Mouse (Mus musculus): Measurements from ENCODE around the gene Tex50.
A peak's percentile ranks its signal among the peaks of the same experiment; 100 is the strongest.
"Not testable (repeated sequence)": the region's sequence is repeated elsewhere in the genome, so short reads cannot be mapped to it uniquely, and the experiment has no call there.

Tex50 gene

GRCm38 (mm10) chr1:161159214-161159613 lies at the start of gene Tex50:
Gene Tex50 (minus strand): TSS chr1:161159314.
- DNase-seq (ENCODE audit: low read depth, low spot score), result no peak

DNA sequence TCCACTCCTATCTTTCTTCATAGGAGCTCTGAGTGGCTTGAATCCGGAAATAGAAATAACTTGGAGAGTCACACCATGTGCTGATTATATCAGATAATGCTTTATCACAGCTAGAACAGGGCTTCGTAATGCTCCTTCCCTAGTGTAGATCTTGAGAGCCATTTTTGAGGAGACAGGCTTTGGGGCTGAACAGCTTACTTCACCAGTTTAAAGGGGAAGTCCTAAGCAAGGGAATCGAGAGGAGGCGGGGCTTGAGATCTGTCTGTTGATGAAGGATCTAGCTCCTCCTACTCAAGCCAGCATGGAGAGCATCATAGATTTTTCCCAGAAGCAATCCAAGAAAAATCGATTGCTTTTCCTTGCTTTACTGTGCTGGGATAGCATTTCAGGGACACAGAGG lies 40.7 kb upstream of the Tex50 start:
- DNase-seq (ENCODE audit: low read depth, low spot score), result no peak

DNA sequence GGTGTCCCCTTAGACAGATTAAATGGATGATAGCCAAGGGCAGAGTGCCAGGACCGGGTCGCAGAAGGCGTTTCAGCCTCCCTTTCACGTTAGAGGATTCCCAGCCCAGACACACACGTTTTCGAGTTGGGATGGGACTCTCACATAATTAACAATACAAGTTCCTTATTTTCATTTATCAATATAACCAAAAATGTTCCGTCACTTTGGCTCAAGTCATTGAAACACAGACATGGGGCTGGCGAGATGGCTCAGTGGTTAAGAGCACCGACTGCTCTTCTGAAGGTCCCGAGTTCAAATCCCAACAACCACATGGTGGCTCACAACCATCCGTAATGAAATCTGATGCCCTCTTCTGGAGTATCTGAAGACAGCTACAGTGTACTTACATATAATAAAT lies 37.2 kb upstream of the Tex50 start:
- DNase-seq (ENCODE audit: low read depth, low spot score), result not testable (repeated sequence)

GRCm38 (mm10) chr1:161195541-161196351 lies 36.6 kb upstream of the Tex50 start:
- peak; percentile 49 for DNase-seq (ENCODE audit: low read depth, low spot score)

- DNase-seq (ENCODE audit: low read depth, low spot score), result no peak
Measured at GRCm38 (mm10) chr1:161190253-161190910, 31.3 kb upstream of the Tex50 start.

GRCm38 (mm10) chr1:161185431-161185830 lies 26.3 kb upstream of the Tex50 start:
- no peak for DNase-seq (ENCODE audit: low read depth, low spot score)

DNA sequence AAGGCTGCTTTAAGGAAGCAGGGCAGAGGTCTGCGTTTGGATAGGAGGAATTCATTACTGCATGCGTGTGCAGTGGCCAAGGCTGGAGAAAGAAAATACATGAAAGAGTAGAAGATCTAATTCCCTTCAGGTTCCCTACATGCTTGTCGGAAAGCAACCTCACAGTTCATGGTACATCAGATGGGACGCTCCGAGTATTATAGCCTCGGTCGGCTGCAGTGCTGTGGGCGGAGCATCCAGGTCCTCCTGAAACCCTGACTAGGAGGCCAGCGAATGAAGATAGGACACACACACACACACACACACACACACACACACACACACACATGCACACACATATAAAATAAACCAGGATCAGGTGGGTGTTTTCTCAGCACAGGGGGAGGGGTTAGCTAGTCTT lies 24.6 kb upstream of the Tex50 start:
- DNase-seq (ENCODE audit: low read depth, low spot score), result no peak

GRCm38 (mm10) chr1:161182386-161182785 lies 23.3 kb upstream of the Tex50 start:
- no peak for DNase-seq (ENCODE audit: low read depth, low spot score)

DNA sequence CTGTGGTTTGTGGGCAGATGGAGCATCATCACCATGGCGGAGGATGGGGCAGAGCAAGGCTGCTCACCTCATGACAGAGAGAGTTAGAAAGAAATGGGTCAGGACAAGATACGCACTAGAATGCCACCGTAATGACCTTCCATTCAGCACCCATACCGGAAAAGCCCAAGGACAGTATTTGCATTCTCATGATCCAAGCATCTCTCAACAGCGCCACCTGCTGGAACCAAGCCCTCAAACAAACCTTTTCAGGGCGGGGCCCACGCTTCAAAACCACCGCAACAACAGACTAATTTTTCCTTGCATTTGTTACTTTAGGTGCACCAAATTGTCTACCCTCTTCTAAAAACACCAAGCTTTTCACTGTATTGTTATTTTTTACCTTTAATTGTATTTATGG lies 21.6 kb upstream of the Tex50 start:
- peak; percentile 23 for DNase-seq (ENCODE audit: low read depth, low spot score)

GRCm38 (mm10) chr1:161170651-161171050 lies 11.5 kb upstream of the Tex50 start:
- peak; percentile 23 for DNase-seq (ENCODE audit: low read depth, low spot score)

DNA sequence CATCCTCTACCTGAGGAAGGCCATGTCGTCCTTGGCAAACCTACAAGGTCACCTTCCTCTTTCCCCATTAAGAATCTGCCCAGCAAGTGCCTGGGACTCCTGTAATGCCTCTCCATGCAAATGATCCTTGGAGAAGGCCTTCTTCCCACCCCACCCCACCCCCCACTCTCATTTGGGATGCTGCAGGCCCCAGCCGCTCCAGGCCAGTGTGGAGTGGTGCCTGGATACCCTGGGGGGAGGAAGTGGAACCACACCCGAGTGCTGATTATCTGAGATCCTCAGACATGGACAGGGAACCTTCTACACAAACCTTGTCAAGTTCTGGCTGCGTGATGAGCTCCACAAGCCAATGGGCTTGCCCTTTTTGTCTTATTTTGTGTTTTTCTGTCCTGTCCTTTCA lies 1.2 kb upstream of the Tex50 start:
- no peak for DNase-seq (ENCODE audit: low read depth, low spot score)

DNA sequence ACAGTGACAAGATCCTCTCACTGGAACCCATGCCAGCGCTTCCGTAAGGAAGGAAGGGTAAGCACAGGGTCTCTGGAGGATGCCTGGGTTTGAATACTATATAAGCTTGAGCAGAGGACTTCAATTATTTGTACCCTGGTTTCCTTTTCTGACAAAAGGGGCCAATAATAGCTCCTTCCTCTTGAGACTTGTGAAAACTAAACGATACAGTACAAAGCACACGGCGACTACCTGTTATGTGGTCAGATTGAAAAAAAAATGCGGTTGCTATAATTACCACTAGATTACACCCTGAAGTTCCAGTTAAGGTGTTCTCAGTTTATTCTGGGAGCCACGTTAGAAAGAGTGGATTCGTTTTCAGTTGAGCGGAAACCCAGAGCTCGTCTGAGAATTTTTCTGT lies 2.6 kb downstream of the Tex50 start:
- no peak for DNase-seq (ENCODE audit: low read depth, low spot score)

- DNase-seq (ENCODE audit: low read depth, low spot score), result no peak
Measured at GRCm38 (mm10) chr1:161151098-161151497, 8.0 kb downstream of the Tex50 start.

- DNase-seq (ENCODE audit: low read depth, low spot score), result no peak
Measured at GRCm38 (mm10) chr1:161147888-161148287, 11.2 kb downstream of the Tex50 start.

DNA sequence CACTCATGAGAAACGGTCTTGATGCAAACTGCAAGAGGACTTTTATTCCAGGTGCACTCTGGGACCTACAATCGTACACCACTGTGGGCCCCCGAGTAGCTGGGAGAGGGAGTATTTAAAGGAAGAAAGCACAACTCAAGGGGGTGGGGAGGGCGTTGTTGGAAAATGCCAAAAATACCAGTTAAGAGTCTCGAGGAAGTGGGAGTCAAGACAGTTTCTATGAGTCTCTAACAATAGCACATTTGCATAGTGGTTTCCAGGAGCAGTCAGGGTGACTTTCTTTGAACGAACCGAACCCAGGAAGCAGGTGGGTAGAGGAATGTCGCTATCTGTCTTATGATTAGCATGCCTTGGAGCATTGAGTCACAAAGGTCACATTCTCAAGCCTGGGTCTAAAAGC lies 13.5 kb downstream of the Tex50 start:
- DNase-seq (ENCODE audit: low read depth, low spot score), result not testable (repeated sequence)

- no peak for DNase-seq (ENCODE audit: low read depth, low spot score)
Measured at GRCm38 (mm10) chr1:161143216-161143615, 15.9 kb downstream of the Tex50 start.

- no peak for DNase-seq (ENCODE audit: low read depth, low spot score)
Measured at GRCm38 (mm10) chr1:161142531-161143159, 16.5 kb downstream of the Tex50 start, which contains the start of gene Ankrd45. Gene Ankrd45 (plus strand): TSS chr1:161142691.

- no peak for DNase-seq (ENCODE audit: low read depth, low spot score)
Measured at GRCm38 (mm10) chr1:161140026-161140762, 18.9 kb downstream of the Tex50 start.

- no peak for DNase-seq (ENCODE audit: low read depth, low spot score)
Measured at GRCm38 (mm10) chr1:161139496-161139895, 19.6 kb downstream of the Tex50 start.

GRCm38 (mm10) chr1:161130726-161131664 lies 28.1 kb downstream of the Tex50 start, which contains the start of gene Klhl20:
Gene Klhl20 (minus strand): TSS chr1:161131511.
- DNase-seq (ENCODE audit: low read depth, low spot score), result peak; percentile 96

- DNase-seq (ENCODE audit: low read depth, low spot score), result no peak
Measured at GRCm38 (mm10) chr1:161126461-161126860, 32.7 kb downstream of the Tex50 start.

Measured in retina, adult 2 months (tissue).